Mouse (Mus musculus): ENCODE results near the gene Grasp. TPM values are rescaled to one million over a fixed set of nuclear protein-coding genes. Genes with fewer than 3 reads are reported as not detected.

The Grasp gene
- polyA plus RNA-seq, 2 experiments: 7.5 to 20.5 TPM

DNA sequence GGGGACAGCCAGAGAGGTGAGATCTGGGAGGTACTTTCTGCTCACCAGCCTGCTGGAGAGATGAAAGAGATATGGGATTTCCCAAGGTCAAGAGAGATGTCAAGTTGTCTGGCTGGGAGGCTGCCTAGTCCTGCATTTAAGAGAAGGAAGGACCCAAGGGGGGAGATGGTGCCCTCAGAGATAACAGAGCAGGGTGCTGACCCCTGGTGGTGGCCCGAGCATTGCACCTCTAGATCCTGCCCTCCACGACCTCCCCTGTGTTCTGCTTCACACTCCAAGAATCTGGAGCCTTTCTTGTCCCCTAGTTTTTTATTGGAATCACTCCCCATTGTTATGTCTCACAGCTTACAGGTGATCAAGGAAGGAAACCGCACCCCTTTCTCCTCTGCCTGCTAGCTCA is 12.9 kb downstream of the Grasp start:
- Histone ChIP-seq H3K9ac (ENCODE audit: low read depth, low read length, severe bottlenecking) (no peak overlapping the region), H3K4me1 (ENCODE audit: control insufficient read depth, insufficient read depth, low read length) (peaks cover 24% of the 10 kb centered on the region), H3K36me3 (ENCODE audit: control insufficient read depth, insufficient read depth, low read length) (peaks cover 12% of the 10 kb centered on the region), H3K9me3 (ENCODE audit: control insufficient read depth, low read length) (no peaks in the 10 kb centered on the region), H3K4me2 (replicated peaks; ENCODE audit: low read depth, low read length, severe bottlenecking) (no peak overlapping the region), H3K4me3 (replicated peaks; ENCODE audit: low read length) (no peak overlapping the region), H3K27me3 (ENCODE audit: control insufficient read depth, insufficient read depth, low read length) (no peaks in the 10 kb centered on the region), H3K27ac (replicated peaks; ENCODE audit: low read depth, low read length) (no peak overlapping the region)
- 11% methylated on average over 3 of the region's 3 CpGs for WGBS
- DNase-seq (ENCODE audit: low spot score): peak; percentile 40
- ATAC-seq (ENCODE audit: low FRiP score, low read depth): no peak
- no peak for TF ChIP-seq POLR2A (IDR thresholded peaks at IDR 0.05; ENCODE audit: borderline replicate concordance, extremely low read depth, insufficient read depth, insufficient read length)

- H3K9ac ChIP-seq (ENCODE audit: low read depth, low read length, severe bottlenecking): peak overlapping the region; percentile 41
- H3K4me3 ChIP-seq (replicated peaks; ENCODE audit: low read length): peak overlapping the region; percentile 23
- ATAC-seq (ENCODE audit: low FRiP score, low read depth): peak; percentile 10; the same call in 1 of the 2 replicates
- H3K36me3 ChIP-seq (ENCODE audit: control insufficient read depth, insufficient read depth, low read length): no peaks in the 10 kb centered on the region
- WGBS: 7% methylated on average over 22 of the region's 28 CpGs
- H3K9me3 ChIP-seq (ENCODE audit: control insufficient read depth, low read length): no peaks in the 10 kb centered on the region
- no peak for DNase-seq (ENCODE audit: low spot score)
- H3K4me1 ChIP-seq (ENCODE audit: control insufficient read depth, insufficient read depth, low read length): peaks cover 17% of the 10 kb centered on the region
- peak overlapping the region; percentile 43 for H3K4me2 ChIP-seq (replicated peaks; ENCODE audit: low read depth, low read length, severe bottlenecking)
- H3K27me3 ChIP-seq (ENCODE audit: control insufficient read depth, insufficient read depth, low read length): no peaks in the 10 kb centered on the region
- TF ChIP-seq POLR2A (IDR thresholded peaks at IDR 0.05; ENCODE audit: borderline replicate concordance, extremely low read depth, insufficient read depth, insufficient read length): no peak
- no peak overlapping the region for H3K27ac ChIP-seq (replicated peaks; ENCODE audit: low read depth, low read length)
These were observed 15.0 kb downstream of the Grasp start for GRCm38 (mm10) chr15:101238885-101239511.

DNA sequence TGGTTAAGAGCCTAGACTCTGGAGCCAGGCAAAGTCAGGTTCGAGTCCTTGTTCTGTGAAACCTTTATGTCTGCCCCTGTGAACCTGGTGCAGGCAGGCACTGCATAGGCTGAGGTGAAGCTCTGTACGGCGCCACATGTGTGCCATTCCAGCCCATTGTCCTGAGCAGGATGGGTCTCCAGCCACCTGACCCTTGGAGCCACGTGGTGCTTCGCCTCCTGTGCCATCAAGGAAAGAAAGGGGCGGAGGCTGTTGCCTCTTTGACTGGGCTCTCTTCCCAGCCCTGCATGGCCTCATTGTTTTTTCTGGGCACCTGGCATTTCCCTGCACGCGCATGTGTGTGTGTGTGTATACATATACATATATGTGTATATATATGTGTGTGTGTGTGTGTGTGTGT is 15.8 kb downstream of the Grasp start:
- ATAC-seq (ENCODE audit: low FRiP score, low read depth): no peak

DNA sequence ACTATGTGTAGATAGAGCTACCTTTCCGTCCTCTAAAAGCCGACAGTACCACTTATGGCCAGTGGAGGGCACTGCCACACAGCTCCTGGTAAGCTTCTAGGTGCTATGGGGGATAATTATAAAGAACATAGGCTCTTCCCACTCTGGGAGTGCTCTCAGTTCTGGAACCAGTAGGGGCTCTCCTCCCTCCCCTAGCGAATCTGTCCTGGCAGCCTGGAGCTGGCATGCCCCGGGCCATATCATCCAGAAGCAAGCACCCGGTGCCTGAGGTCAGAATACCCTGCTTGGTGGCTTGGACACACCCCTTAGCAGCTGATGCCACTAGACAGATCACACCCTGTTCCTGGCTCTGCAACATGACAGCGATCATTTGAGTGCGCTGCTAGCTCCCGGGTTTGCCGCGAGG is 16.8 kb downstream of the Grasp start:
- H3K36me3 ChIP-seq (ENCODE audit: control insufficient read depth, insufficient read depth, low read length): no peaks in the 10 kb centered on the region
- H3K4me3 ChIP-seq (replicated peaks; ENCODE audit: low read length): peak overlapping the region; percentile 7; the same call in 1 of the 2 replicates
- peak; percentile 87 for DNase-seq (ENCODE audit: low spot score)
- H3K4me2 ChIP-seq (replicated peaks; ENCODE audit: low read depth, low read length, severe bottlenecking): peak overlapping the region; percentile 38
- H3K9me3 ChIP-seq (ENCODE audit: control insufficient read depth, low read length): no peaks in the 10 kb centered on the region
- peaks cover 14% of the 10 kb centered on the region for H3K4me1 ChIP-seq (ENCODE audit: control insufficient read depth, insufficient read depth, low read length)
- no peak for TF ChIP-seq POLR2A (IDR thresholded peaks at IDR 0.05; ENCODE audit: borderline replicate concordance, extremely low read depth, insufficient read depth, insufficient read length)
- no peaks in the 10 kb centered on the region for H3K27me3 ChIP-seq (ENCODE audit: control insufficient read depth, insufficient read depth, low read length)
- 11% methylated on average over 10 of the region's 10 CpGs for WGBS
- peak; percentile 31; the same call in 1 of the 2 replicates for ATAC-seq (ENCODE audit: low FRiP score, low read depth)
- no peak overlapping the region for H3K9ac ChIP-seq (ENCODE audit: low read depth, low read length, severe bottlenecking)
- H3K27ac ChIP-seq (replicated peaks; ENCODE audit: low read depth, low read length): 0 out of 2 replicates have a peak overlapping the region, but pooled peaks have one; percentile 13

More for the DNA sequence above, 15.8 kb downstream of the Grasp start:
- no peak overlapping the region for H3K4me2 ChIP-seq (replicated peaks; ENCODE audit: low read depth, low read length, severe bottlenecking)
- H3K9me3 ChIP-seq (ENCODE audit: control insufficient read depth, low read length): no peaks in the 10 kb centered on the region
- H3K4me1 ChIP-seq (ENCODE audit: control insufficient read depth, insufficient read depth, low read length): peaks cover 16% of the 10 kb centered on the region
- H3K27me3 ChIP-seq (ENCODE audit: control insufficient read depth, insufficient read depth, low read length): no peaks in the 10 kb centered on the region
- H3K9ac ChIP-seq (ENCODE audit: low read depth, low read length, severe bottlenecking): no peak overlapping the region
- TF ChIP-seq POLR2A (IDR thresholded peaks at IDR 0.05; ENCODE audit: borderline replicate concordance, extremely low read depth, insufficient read depth, insufficient read length): no peak
- H3K4me3 ChIP-seq (replicated peaks; ENCODE audit: low read length): no peak overlapping the region
- 71% methylated on average over 8 of the region's 8 CpGs for WGBS
- DNase-seq (ENCODE audit: low spot score): no peak
- H3K36me3 ChIP-seq (ENCODE audit: control insufficient read depth, insufficient read depth, low read length): no peaks in the 10 kb centered on the region
- H3K27ac ChIP-seq (replicated peaks; ENCODE audit: low read depth, low read length): no peak overlapping the region

DNA sequence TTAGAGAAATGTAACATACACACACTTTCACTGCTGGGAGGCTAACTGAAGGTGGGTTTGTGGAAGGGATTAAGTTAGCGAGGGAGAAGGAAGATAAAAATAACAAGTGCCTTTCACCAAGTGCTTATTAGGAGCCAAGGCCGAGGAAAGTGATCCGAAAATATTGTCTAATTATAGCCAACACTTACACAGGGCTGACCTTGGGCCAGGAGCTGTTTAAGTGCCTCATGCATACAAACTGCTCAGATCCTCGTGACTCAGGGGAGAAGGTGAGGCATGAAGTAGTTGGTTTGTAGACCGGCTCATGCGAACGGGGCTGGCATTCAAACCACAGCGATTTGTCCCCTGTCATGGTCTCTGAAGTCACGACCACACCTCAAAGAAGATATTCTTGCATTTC is 17.2 kb downstream of the Grasp start:
- WGBS: 52% methylated on average over 9 of the region's 9 CpGs
- Histone ChIP-seq H3K27me3 (ENCODE audit: control insufficient read depth, insufficient read depth, low read length) (no peaks in the 10 kb centered on the region), H3K4me3 (replicated peaks; ENCODE audit: low read length) (no peak overlapping the region), H3K9me3 (ENCODE audit: control insufficient read depth, low read length) (no peaks in the 10 kb centered on the region), H3K27ac (replicated peaks; ENCODE audit: low read depth, low read length) (no peak overlapping the region), H3K9ac (ENCODE audit: low read depth, low read length, severe bottlenecking) (no peak overlapping the region), H3K36me3 (ENCODE audit: control insufficient read depth, insufficient read depth, low read length) (no peaks in the 10 kb centered on the region), H3K4me1 (ENCODE audit: control insufficient read depth, insufficient read depth, low read length) (peaks cover 13% of the 10 kb centered on the region), H3K4me2 (replicated peaks; ENCODE audit: low read depth, low read length, severe bottlenecking) (peak overlapping the region; percentile 38)
- TF ChIP-seq POLR2A (IDR thresholded peaks at IDR 0.05; ENCODE audit: borderline replicate concordance, extremely low read depth, insufficient read depth, insufficient read length): no peak
- DNase-seq (ENCODE audit: low spot score) (no peak), ATAC-seq (ENCODE audit: low FRiP score, low read depth) (no peak)

All from limb, embryonic 14.5 days (tissue).